Mouse (Mus musculus) embryonic facial prominence, embryonic 11.5 days (tissue): Measurements from ENCODE around the gene Tmem179. TPM values are rescaled to one million over a fixed set of nuclear protein-coding genes. Genes with fewer than 3 reads are reported as not detected.
A peak's percentile ranks its signal among the peaks of the same experiment; 100 is the strongest.

Experiments used
- ATAC-seq: fragments of 200-750 bp; cut with Nextera tagmentation; replicated peaks from 2 replicates; pipeline ENCODE4 v1.8.0; 2017; ENCODE audit warnings: low read depth; ENCODE audit not compliant: insufficient number of reproducible peaks, low FRiP score, low TSS enrichment
- DNase-seq: peaks from one replicate; pipeline ENCODE4 v3.0.0-alpha.2; 2015; ENCODE audit warnings: low spot score
- H3K27ac ChIP-seq: fragments of 300-500 bp; sonication (generic); replicated peaks from 2 replicates; pipeline ENCODE4 v1.5.1; 2014; ENCODE audit warnings: mild to moderate bottlenecking, low read depth, low read length, control low read depth
- H3K27me3 ChIP-seq: fragments of 300-500 bp; sonication (generic); 2 replicates; pipeline ENCODE4 v1.6.1; 2014; ENCODE audit warnings: mild to moderate bottlenecking, low read length, moderate library complexity, mixed read lengths; ENCODE audit not compliant: control insufficient read depth, insufficient read depth
- H3K36me3 ChIP-seq: fragments of 300-500 bp; sonication (generic); replicated peaks from 2 replicates; pipeline ENCODE4 v1.6.1; 2014; ENCODE audit warnings: low read depth, mild to moderate bottlenecking, low read length, moderate library complexity, mixed read lengths; ENCODE audit not compliant: control insufficient read depth, insufficient read depth
- H3K4me1 ChIP-seq: fragments of 300-500 bp; sonication (generic); 2 replicates; pipeline ENCODE4 v1.6.1; 2014; ENCODE audit warnings: low read length, mixed read lengths; ENCODE audit not compliant: control insufficient read depth, insufficient read depth
- H3K4me2 ChIP-seq: fragments of 300-500 bp; sonication (generic); 2 replicates; pipeline ENCODE4 v1.6.1; 2014; ENCODE audit warnings: low read depth, mild to moderate bottlenecking, control low read depth, low read length, moderate library complexity
- H3K4me3 ChIP-seq: fragments of 300-500 bp; sonication (generic); 2 replicates; pipeline ENCODE4 v1.5.1; 2014; ENCODE audit warnings: low read depth, low read length, control low read depth
- H3K9ac ChIP-seq: fragments of 300-500 bp; sonication (generic); replicated peaks from 2 replicates; pipeline ENCODE4 v1.6.1; 2014; ENCODE audit warnings: mild to moderate bottlenecking, control low read depth, low read length
- H3K9me3 ChIP-seq: fragments of 300-500 bp; sonication (generic); replicated peaks from 2 replicates; pipeline ENCODE4 v1.6.1; 2016; ENCODE audit warnings: mild to moderate bottlenecking, low read length, inconsistent platforms, mixed read lengths; ENCODE audit not compliant: control insufficient read depth
- WGBS: fragments of 180-500 bp; shearing (Covaris S2); extraction: QIAGEN DNeasy Blood & Tissue Kit; methylation state at CpG from one replicate; pipeline ENCODE4 v1.1.7; 2014; 5-methylcytosine and 5-hydroxymethylcytosine counted together
- polyA plus RNA-seq: library from polyadenylated mRNA; unstranded; fragments of >200 nt; fragmentation: Nextera tagmentation; extraction: Ambion mirVana; gene quantifications from 2 replicates; pipeline ENCODE4 v1.2.1, GENCODE M21; 2014

Gene Tmem179
- polyA plus RNA-seq, 1 experiment from 2014 or later, result 1.4 TPM

- no peak for ATAC-seq
- H3K4me3 ChIP-seq, result no peak overlapping the region
- no peaks in the 10 kb centered on the region for H3K4me1 ChIP-seq
- no peaks in the 10 kb centered on the region for H3K27me3 ChIP-seq
- no peak overlapping the region for H3K9ac ChIP-seq
- no peaks in the 10 kb centered on the region for H3K9me3 ChIP-seq
- DNase-seq, result no peak
- H3K36me3 ChIP-seq, result no peaks in the 10 kb centered on the region
- no peak overlapping the region for H3K27ac ChIP-seq
- H3K4me2 ChIP-seq, result no peak overlapping the region
- WGBS, result 94% methylated on average over 7 of the region's 7 CpGs
Measured at GRCm38 (mm10) chr12:112469393-112469792, 47.2 kb downstream of the Tmem179 start.

- DNase-seq, result no peak
- WGBS, result 82% methylated on average over 10 of the region's 10 CpGs
- no peak overlapping the region for H3K9ac ChIP-seq
- no peak for ATAC-seq
- H3K9me3 ChIP-seq, result no peaks in the 10 kb centered on the region
- no peak overlapping the region for H3K27ac ChIP-seq
- no peaks in the 10 kb centered on the region for H3K36me3 ChIP-seq
- no peaks in the 10 kb centered on the region for H3K4me1 ChIP-seq
- no peaks in the 10 kb centered on the region for H3K27me3 ChIP-seq
- H3K4me2 ChIP-seq, result no peak overlapping the region
- H3K4me3 ChIP-seq, result no peak overlapping the region
Measured at GRCm38 (mm10) chr12:112467387-112467786, 49.2 kb downstream of the Tmem179 start.

GRCm38 (mm10) chr12:112465928-112466327, 50.6 kb downstream of the Tmem179 start:
- H3K4me3 ChIP-seq, result no peak overlapping the region
- H3K27ac ChIP-seq, result no peak overlapping the region
- no peaks in the 10 kb centered on the region for H3K27me3 ChIP-seq
- no peak for ATAC-seq
- H3K4me1 ChIP-seq, result no peaks in the 10 kb centered on the region
- WGBS, result 95% methylated on average over 17 of the region's 17 CpGs
- no peaks in the 10 kb centered on the region for H3K9me3 ChIP-seq
- no peak overlapping the region for H3K9ac ChIP-seq
- no peak for DNase-seq
- no peak overlapping the region for H3K4me2 ChIP-seq
- H3K36me3 ChIP-seq, result no peaks in the 10 kb centered on the region

GRCm38 (mm10) chr12:112464516-112464915, 52.0 kb downstream of the Tmem179 start:
- no peaks in the 10 kb centered on the region for H3K4me1 ChIP-seq
- no peaks in the 10 kb centered on the region for H3K27me3 ChIP-seq
- no peak overlapping the region for H3K9ac ChIP-seq
- no peaks in the 10 kb centered on the region for H3K36me3 ChIP-seq
- no peak for DNase-seq
- H3K4me3 ChIP-seq, result no peak overlapping the region
- no peak overlapping the region for H3K27ac ChIP-seq
- no peaks in the 10 kb centered on the region for H3K9me3 ChIP-seq
- no peak for ATAC-seq
- no peak overlapping the region for H3K4me2 ChIP-seq
- 82% methylated on average over 3 of the region's 3 CpGs for whole genome bisulfite sequencing

GRCm38 (mm10) chr12:112463750-112464444, 52.6 kb downstream of the Tmem179 start:
- no peaks in the 10 kb centered on the region for H3K27me3 ChIP-seq
- DNase-seq (no peak), ATAC-seq (no peak)
- no peaks in the 10 kb centered on the region for H3K36me3 ChIP-seq
- no peaks in the 10 kb centered on the region for H3K9me3 ChIP-seq
- no peaks in the 10 kb centered on the region for H3K4me1 ChIP-seq
- H3K9ac ChIP-seq, result no peak overlapping the region
- 72% methylated on average over 3 of the region's 3 CpGs for WGBS
- no peak overlapping the region for H3K4me2 ChIP-seq
- H3K4me3 ChIP-seq, result no peak overlapping the region
- H3K27ac ChIP-seq, result no peak overlapping the region

DNA sequence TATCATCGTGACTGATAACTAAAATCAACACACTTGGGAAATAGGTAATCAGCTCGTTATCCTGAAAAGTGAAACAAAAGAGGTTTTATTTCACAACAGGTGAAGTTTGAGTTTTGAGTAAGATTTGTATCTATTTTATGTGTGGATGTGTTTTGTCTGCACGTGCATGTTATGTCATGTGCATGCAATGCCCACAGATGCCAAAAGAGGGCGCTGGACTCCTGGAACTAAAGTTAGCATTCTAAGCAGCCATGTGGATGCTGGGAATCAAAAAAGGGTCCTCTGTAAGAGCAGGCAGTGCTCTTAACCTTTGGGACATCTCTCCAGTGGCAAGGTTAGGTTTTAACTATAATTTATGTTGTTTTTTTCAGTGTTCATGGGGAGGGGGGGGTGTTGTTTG, 53.3 kb downstream of the Tmem179 start:
- DNase-seq (no peak), ATAC-seq (no peak)
- Histone ChIP-seq H3K27ac (no peak overlapping the region), H3K9me3 (no peaks in the 10 kb centered on the region), H3K4me3 (no peak overlapping the region), H3K36me3 (no peaks in the 10 kb centered on the region), H3K27me3 (no peaks in the 10 kb centered on the region), H3K4me1 (no peaks in the 10 kb centered on the region), H3K4me2 (no peak overlapping the region), H3K9ac (no peak overlapping the region)
- 78% methylated on average over 4 of the region's 4 CpGs for WGBS

- Histone ChIP-seq H3K9me3 (no peaks in the 10 kb centered on the region), H3K4me3 (no peak overlapping the region), H3K36me3 (no peaks in the 10 kb centered on the region), H3K27me3 (no peaks in the 10 kb centered on the region), H3K9ac (no peak overlapping the region), H3K4me2 (no peak overlapping the region), H3K27ac (no peak overlapping the region), H3K4me1 (no peaks in the 10 kb centered on the region; the same call in 1 of the 2 replicates)
- DNase-seq, result no peak
- 67% methylated on average over 12 of the region's 12 CpGs for WGBS
- ATAC-seq, result no peak
Measured at GRCm38 (mm10) chr12:112462423-112462822, 54.1 kb downstream of the Tmem179 start.

DNA sequence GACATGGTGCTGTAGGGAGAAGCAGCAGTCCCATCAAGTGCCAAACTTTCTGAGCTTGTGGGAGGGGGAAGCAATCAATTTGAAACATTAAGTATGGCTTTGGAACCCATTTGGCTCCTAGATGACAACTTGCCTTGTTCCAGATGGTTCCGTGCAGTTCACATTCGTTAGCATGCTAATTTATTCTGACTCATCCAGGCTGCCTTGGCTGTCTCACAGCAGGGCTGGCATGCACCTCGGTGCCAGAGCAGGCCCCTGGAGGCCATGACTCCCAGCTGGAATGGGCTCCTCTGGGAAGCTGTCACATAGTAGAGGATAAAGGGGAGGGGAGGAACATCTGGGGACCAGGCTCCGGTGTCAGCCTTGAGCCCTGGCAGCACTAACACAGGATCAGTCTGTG, 58.7 kb downstream of the Tmem179 start:
- Histone ChIP-seq H3K4me3 (no peak overlapping the region), H3K9ac (no peak overlapping the region), H3K27me3 (no peaks in the 10 kb centered on the region), H3K9me3 (no peaks in the 10 kb centered on the region), H3K4me2 (no peak overlapping the region; the same call in 1 of the 2 replicates), H3K27ac (no peak overlapping the region), H3K4me1 (no peaks in the 10 kb centered on the region; the same call in 1 of the 2 replicates), H3K36me3 (no peaks in the 10 kb centered on the region)
- no peak for DNase-seq
- ATAC-seq, result 0 out of 2 replicates have a peak, but pooled peaks have one; percentile 19
- WGBS, result 60% methylated on average over 4 of the region's 4 CpGs
